Mouse (Mus musculus): ENCODE measurements around the gene Exph5. TPM values are rescaled to one million over a fixed set of nuclear protein-coding genes. Genes with fewer than 3 reads are reported as not detected.

The Exph5 gene
- polyA plus RNA-seq, 1 experiment from 2014 or later: 6.5 TPM

DNA sequence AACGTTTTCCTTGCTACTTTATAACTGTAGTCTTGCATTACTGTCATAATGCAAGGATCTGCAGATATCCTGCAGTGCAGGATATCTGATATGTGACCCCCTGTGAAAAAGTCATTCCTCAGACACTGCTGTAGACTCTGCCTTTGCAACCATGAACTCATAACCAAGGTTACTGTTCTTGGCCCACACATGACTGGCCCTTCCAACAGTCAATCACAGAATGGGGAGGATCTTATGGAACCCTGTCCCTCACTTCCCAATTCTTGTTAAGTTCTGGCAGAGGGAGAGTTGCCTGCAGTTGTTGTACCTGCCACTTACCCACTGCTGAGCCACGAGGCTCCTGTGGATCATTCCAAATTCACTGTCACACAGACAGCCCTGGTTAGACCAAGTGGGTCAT lies 86.0 kb downstream of the Exph5 start:
- TF ChIP-seq CTCF (IDR thresholded peaks at IDR 0.05; ENCODE audit: low read depth) (no peak), EP300 (optimal IDR thresholded peaks at IDR 0.05) (no peak)
- Histone ChIP-seq H3K27ac (replicated peaks) (no peak overlapping the region), H3K9me3 (ENCODE audit: control insufficient read depth, low read length) (no peaks in the 10 kb centered on the region), H3K4me2 (replicated peaks; ENCODE audit: low read depth) (no peak overlapping the region), H3K4me3 (ENCODE audit: low read depth, low read length) (no peak overlapping the region), H3K9ac (ENCODE audit: low read length) (no peak overlapping the region), H3K36me3 (ENCODE audit: control insufficient read depth, insufficient read depth, low read length) (0 out of 2 replicates have a peak, but pooled peaks cover 3% of the 10 kb centered on the region), H3K27me3 (ENCODE audit: control insufficient read depth, insufficient read depth, low read length) (no peaks in the 10 kb centered on the region), H3K4me1 (replicated peaks; ENCODE audit: control insufficient read depth, insufficient read depth) (no peaks in the 10 kb centered on the region)
- 70% methylated on average over 2 of the region's 2 CpGs for WGBS
- ATAC-seq (ENCODE audit: low FRiP score, low TSS enrichment) (no peak), DNase-seq (ENCODE audit: low spot score) (no peak)

DNA sequence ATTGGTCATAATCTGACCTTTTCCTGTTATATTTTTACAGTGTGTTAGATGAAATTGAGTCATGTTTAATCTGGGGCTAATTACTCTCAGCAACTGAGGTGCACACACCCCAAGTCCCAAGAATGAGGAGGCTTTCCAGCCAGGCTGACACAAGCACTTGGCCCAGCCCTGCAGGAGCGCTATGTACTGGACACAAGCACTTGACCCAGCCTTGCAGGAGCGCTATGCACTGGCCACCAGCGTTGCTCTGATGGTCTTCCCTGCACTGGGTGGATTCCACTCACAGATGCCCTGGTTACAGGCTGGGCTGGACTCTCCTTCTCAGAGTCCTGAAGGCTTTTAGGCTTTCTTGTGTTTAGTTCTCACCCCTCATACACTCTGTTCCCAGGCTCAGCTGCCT lies 87.6 kb downstream of the Exph5 start:
- Histone ChIP-seq H3K4me3 (ENCODE audit: low read depth, low read length) (no peak overlapping the region), H3K27ac (replicated peaks) (no peak overlapping the region), H3K4me2 (replicated peaks; ENCODE audit: low read depth) (no peak overlapping the region), H3K4me1 (replicated peaks; ENCODE audit: control insufficient read depth, insufficient read depth) (no peaks in the 10 kb centered on the region), H3K27me3 (ENCODE audit: control insufficient read depth, insufficient read depth, low read length) (no peaks in the 10 kb centered on the region), H3K9me3 (ENCODE audit: control insufficient read depth, low read length) (no peaks in the 10 kb centered on the region), H3K9ac (ENCODE audit: low read length) (no peak overlapping the region), H3K36me3 (ENCODE audit: control insufficient read depth, insufficient read depth, low read length) (0 out of 2 replicates have a peak, but pooled peaks cover 3% of the 10 kb centered on the region)
- ATAC-seq (ENCODE audit: low FRiP score, low TSS enrichment): no peak
- no peak for DNase-seq (ENCODE audit: low spot score)
- 81% methylated on average over 3 of the region's 3 CpGs for WGBS
- TF ChIP-seq EP300 (optimal IDR thresholded peaks at IDR 0.05) (no peak), CTCF (IDR thresholded peaks at IDR 0.05; ENCODE audit: low read depth) (no peak)

DNA sequence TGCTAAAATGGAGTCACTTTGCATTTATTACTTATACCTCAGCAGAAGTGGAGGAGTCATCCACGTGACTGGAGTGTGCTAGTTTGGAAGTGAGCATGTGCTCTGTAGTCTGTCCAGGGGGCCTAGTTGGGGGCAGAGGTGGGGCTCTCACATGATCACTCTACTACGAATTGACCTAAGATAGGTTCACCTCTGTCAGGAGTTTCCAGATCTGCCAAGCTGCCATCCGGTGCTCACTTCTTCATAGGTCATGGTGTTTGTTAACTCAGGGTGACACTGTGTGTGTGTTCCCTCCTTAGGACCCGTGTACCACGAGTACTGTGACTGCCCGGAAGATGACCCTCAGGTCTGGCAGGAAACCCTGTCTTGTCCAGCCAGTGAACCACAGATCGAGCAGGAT lies 88.7 kb downstream of the Exph5 start:
- 65% methylated on average over 7 of the region's 7 CpGs for WGBS
- DNase-seq (ENCODE audit: low spot score) (no peak), ATAC-seq (ENCODE audit: low FRiP score, low TSS enrichment) (no peak)
- H3K27me3 ChIP-seq (ENCODE audit: control insufficient read depth, insufficient read depth, low read length): no peaks in the 10 kb centered on the region
- no peaks in the 10 kb centered on the region for H3K9me3 ChIP-seq (ENCODE audit: control insufficient read depth, low read length)
- TF ChIP-seq CTCF (IDR thresholded peaks at IDR 0.05; ENCODE audit: low read depth) (no peak), EP300 (optimal IDR thresholded peaks at IDR 0.05) (no peak)
- no peak overlapping the region for H3K27ac ChIP-seq (replicated peaks)
- H3K36me3 ChIP-seq (ENCODE audit: control insufficient read depth, insufficient read depth, low read length): peaks cover 3% of the 10 kb centered on the region; the same call in 1 of the 2 replicates
- H3K4me2 ChIP-seq (replicated peaks; ENCODE audit: low read depth): no peak overlapping the region
- H3K4me1 ChIP-seq (replicated peaks; ENCODE audit: control insufficient read depth, insufficient read depth): no peaks in the 10 kb centered on the region
- H3K9ac ChIP-seq (ENCODE audit: low read length): no peak overlapping the region
- H3K4me3 ChIP-seq (ENCODE audit: low read depth, low read length): no peak overlapping the region

DNA sequence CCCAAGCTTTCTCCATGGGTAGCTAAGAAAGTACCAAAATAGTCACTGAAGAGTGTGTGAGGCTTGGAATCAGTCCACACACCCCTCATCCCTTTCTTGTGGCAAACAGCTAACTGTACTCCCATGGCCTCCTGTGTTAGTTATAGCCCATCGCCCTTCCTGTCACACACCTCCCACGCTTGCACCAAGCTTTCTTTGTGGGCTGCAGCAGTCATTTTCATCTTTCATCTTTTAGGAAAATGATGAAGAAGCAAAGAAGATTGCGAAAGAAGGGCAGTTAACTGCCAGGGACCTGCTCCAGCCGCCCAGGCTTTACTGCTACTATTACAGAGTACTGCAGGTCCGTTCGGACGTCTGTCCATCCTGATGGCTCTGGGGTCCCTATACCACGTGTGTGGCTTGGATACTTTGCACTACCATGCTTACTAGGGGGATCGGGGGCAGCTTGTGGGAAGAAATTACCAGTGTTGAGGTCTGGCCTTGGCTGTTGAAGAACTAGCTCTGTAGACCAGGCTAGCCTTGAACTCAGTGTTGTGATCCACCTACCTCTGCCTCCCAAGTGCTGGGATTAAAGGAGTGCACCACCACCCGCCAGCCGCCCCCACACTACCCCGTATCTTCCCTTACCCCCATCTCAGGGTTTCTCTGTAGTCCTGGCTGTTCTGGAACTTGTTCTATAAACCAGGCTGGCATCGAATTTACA lies 96.4 kb downstream of the Exph5 start:
- H3K4me3 ChIP-seq (ENCODE audit: low read depth, low read length): no peak overlapping the region
- no peaks in the 10 kb centered on the region for H3K27me3 ChIP-seq (ENCODE audit: control insufficient read depth, insufficient read depth, low read length)
- H3K9ac ChIP-seq (ENCODE audit: low read length): no peak overlapping the region; the same call in 1 of the 2 replicates
- WGBS: 78% methylated on average over 13 of the region's 13 CpGs
- no peaks in the 10 kb centered on the region; the same call in 1 of the 2 replicates for H3K4me1 ChIP-seq (replicated peaks; ENCODE audit: control insufficient read depth, insufficient read depth)
- ATAC-seq (ENCODE audit: low FRiP score, low TSS enrichment) (no peak), DNase-seq (ENCODE audit: low spot score) (no peak)
- H3K9me3 ChIP-seq (ENCODE audit: control insufficient read depth, low read length): no peaks in the 10 kb centered on the region
- TF ChIP-seq EP300 (optimal IDR thresholded peaks at IDR 0.05) (no peak), CTCF (IDR thresholded peaks at IDR 0.05; ENCODE audit: low read depth) (no peak)
- no peak overlapping the region for H3K27ac ChIP-seq (replicated peaks)
- H3K4me2 ChIP-seq (replicated peaks; ENCODE audit: low read depth): no peak overlapping the region
- H3K36me3 ChIP-seq (ENCODE audit: control insufficient read depth, insufficient read depth, low read length): peaks cover 6% of the 10 kb centered on the region; the same call in 1 of the 2 replicates

DNA sequence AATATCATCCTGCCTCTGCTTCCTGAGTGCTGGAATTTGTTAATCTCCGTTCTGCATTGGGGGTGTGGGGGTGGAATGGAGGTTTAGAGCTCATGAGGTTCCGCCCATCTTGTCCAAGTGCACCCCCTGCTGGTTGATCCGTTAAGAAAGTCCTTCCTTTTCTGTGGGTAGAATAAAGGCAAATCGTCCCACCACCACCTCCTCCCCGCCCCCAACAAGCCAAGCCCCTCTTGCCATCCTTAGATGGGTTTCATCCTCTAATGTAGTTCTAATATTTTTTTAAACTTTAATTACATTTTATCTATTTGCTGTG lies 96.9 kb downstream of the Exph5 start:
- DNase-seq (ENCODE audit: low spot score): peak; percentile 75

DNA sequence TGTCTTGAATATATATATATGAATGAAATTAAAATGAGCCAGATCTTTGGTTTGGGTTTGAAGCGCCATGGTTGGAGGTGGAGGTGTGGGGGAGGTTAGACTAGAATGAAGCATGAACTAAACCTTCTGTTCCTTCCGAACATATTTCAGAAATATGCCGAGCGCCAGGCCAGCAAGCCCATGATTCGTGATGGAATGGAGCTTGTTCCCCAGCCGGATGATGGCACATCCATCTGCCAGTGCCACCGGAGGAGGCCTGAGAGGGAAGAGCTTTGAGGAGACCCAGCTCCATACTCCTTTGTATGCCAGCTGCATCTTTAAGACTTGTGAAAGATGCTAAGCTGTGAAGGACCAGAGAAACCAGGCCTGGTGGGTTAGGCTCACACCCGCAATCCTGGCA lies 98.1 kb downstream of the Exph5 start:
- no peak overlapping the region for H3K4me2 ChIP-seq (replicated peaks; ENCODE audit: low read depth)
- H3K36me3 ChIP-seq (ENCODE audit: control insufficient read depth, insufficient read depth, low read length): peaks cover 6% of the 10 kb centered on the region; the same call in 1 of the 2 replicates
- TF ChIP-seq CTCF (IDR thresholded peaks at IDR 0.05; ENCODE audit: low read depth): no peak
- TF ChIP-seq EP300 (optimal IDR thresholded peaks at IDR 0.05): no peak
- H3K27ac ChIP-seq (replicated peaks): no peak overlapping the region
- ATAC-seq (ENCODE audit: low FRiP score, low TSS enrichment) (no peak), DNase-seq (ENCODE audit: low spot score) (no peak)
- 91% methylated on average over 8 of the region's 8 CpGs for WGBS
- H3K4me3 ChIP-seq (ENCODE audit: low read depth, low read length): no peak overlapping the region
- no peaks in the 10 kb centered on the region for H3K27me3 ChIP-seq (ENCODE audit: control insufficient read depth, insufficient read depth, low read length)
- H3K9ac ChIP-seq (ENCODE audit: low read length): no peak overlapping the region
- H3K4me1 ChIP-seq (replicated peaks; ENCODE audit: control insufficient read depth, insufficient read depth): no peaks in the 10 kb centered on the region; the same call in 1 of the 2 replicates
- H3K9me3 ChIP-seq (ENCODE audit: control insufficient read depth, low read length): no peaks in the 10 kb centered on the region

More for the DNA sequence above, 96.9 kb downstream of the Exph5 start:
- H3K4me2 ChIP-seq (replicated peaks; ENCODE audit: low read depth): no peak overlapping the region
- H3K4me3 ChIP-seq (ENCODE audit: low read depth, low read length): no peak overlapping the region
- H3K9me3 ChIP-seq (ENCODE audit: control insufficient read depth, low read length): no peaks in the 10 kb centered on the region
- H3K27me3 ChIP-seq (ENCODE audit: control insufficient read depth, insufficient read depth, low read length): no peaks in the 10 kb centered on the region
- peaks cover 6% of the 10 kb centered on the region; the same call in 1 of the 2 replicates for H3K36me3 ChIP-seq (ENCODE audit: control insufficient read depth, insufficient read depth, low read length)
- ATAC-seq (ENCODE audit: low FRiP score, low TSS enrichment): 0 out of 2 replicates have a peak, but pooled peaks have one; percentile 47
- H3K4me1 ChIP-seq (replicated peaks; ENCODE audit: control insufficient read depth, insufficient read depth): no peaks in the 10 kb centered on the region; the same call in 1 of the 2 replicates
- TF ChIP-seq EP300 (optimal IDR thresholded peaks at IDR 0.05) (no peak), CTCF (IDR thresholded peaks at IDR 0.05; ENCODE audit: low read depth) (peak; percentile 81)
- no peak overlapping the region for H3K27ac ChIP-seq (replicated peaks)
- WGBS: 19% methylated on average over 5 of the region's 5 CpGs
- H3K9ac ChIP-seq (ENCODE audit: low read length): no peak overlapping the region
